Mouse (Mus musculus): ENCODE measurements at regions not wholly inside any gene's neighbourhood (a gene's known extent, or its start where the extent isn't known, plus 50 kb on each side); places are given as distances from the start of the nearest gene placed in this dataset.

DNA sequence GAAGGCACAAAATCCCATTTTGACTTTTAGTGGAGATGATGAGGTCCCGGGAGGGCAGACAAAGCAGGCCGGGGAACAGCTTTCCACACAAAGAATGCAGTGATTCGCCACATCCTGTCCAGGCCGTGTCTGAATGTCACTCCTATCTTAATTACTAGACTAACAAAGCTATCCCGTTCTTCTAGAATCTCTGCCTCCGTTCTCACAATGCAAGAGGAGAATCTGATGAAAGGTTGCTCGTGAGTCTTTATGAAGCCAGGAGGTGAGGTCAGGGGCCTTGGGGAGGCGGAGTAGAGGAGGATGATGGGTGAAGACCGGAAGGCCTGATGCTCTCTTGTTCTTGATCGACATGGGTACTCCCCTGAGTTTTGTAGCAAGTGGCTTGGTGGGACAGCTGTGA lies 208.9 kb upstream of the Atp5g3 start:
- TF ChIP-seq CTCF (IDR thresholded peaks at IDR 0.05; ENCODE audit: borderline replicate concordance, insufficient read depth, low read length) = no peak
- no peak for TF ChIP-seq POLR2A (IDR thresholded peaks at IDR 0.05; ENCODE audit: low read depth, low read length)
